Mouse (Mus musculus) 416B (cell line): ENCODE results near the gene AY761185.
"Not testable (repeated sequence)": the region's sequence is repeated elsewhere in the genome, so short reads cannot be mapped to it uniquely, and the experiment has no call there.

Source experiments
- DNase-seq: peaks from one replicate; pipeline ENCODE4 v3.0.0; 2011; ENCODE audit warnings: low read depth

Gene AY761185

DNA sequence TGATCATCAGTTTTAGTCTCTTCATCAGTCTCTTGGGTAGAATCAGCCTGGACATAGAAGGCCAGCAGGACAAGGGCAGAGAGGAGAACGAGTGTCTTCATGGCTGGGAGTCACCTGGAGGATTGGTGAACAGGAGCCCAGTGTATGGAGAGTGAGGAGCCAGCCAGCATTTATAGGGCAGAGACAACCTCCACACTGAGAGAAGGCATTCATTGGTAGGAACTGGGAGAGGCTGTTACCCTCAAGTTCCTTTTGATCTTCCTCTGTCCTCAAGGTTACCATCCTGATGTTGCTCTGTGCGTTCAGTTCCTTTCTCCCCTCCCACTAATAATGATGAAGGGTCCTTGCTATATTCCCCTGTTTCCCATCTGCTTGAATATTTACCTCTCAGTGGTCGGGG lies at the start of gene AY761185:
TSS of gene AY761185 (minus strand) at position 101 of the 400 bp plus-strand sequence.
- DNase-seq: no peak

DNA sequence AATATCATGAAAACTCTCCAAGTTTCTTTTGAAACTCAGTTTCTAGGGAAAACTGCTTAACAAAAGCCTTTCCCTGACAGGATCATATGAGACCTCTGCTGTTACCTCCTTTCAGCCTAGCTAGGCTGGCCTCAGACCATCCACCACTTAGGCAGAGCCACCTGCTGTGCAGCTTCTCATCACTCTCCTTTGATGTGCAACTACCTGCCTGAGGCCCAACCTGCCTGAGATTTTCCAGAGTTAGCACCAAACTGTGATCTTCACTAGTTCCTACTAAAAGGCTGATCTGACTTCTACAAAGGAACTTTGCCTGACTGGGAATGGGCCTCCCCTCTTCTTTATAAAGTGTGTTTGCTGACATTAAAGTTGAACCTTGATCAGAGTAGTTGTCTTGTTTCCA lies 49.5 kb upstream of the AY761185 start:
- not testable (repeated sequence) for DNase-seq

DNA sequence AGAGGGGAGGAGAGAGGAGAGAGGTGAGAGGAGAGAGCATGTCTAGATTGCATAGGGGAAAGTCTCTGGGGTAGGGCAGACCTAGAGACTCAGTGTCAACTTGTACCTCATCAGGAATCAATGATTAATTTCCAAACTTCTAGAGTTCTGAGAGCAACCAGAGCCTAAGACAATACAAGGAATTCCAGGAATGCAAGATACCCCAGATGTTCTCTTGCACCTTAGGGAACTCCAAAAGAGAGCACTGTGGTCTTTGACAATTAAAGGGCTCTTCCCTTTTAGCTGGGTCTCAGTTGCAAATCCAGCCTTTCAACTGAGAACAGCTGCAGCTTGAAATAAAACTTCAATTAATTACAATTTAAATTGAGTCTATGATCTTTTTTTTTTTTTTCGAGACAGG lies 35.3 kb upstream of the AY761185 start:
- DNase-seq: no peak

DNA sequence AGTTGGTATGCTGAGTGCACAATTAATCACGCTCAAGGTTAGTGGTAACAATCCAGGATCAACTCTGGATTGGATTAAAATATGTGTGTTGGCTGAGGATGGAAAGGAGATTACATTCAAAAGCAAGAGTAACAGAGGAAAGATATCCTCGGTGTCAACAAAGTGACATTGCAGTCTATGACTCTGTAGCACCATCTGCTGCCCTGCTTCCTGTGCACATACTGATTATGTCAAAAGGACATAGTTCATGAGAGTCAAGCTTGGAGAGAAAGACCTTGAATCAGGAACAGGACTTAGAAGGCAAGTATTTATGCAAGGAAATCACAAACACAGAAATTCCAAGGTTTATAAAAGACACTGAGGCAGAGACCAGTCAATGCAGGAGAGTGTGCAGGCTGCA lies 20.0 kb upstream of the AY761185 start:
- no peak for DNase-seq

DNA sequence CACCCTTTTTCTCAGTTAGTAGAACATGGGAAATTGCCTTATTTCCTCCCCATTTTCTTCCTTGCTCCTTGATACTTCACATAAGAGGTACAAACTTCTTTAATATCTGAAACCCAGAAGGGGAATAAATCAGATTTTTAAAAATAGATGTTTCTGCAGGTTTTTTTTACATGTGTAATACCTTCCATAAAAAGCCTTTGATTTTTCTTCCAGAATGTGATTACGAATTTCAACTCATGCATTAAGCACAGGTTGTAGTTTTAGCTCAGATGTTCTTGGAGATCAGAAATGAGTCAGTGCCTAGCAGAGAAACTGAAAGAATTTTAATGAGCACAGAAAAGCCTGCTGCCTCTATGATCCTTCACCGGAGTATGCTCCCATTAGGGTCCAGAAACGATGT lies 22.5 kb downstream of the AY761185 start, which contains the start of gene Gm6040:
TSS of gene Gm6040 (minus strand) at position 101 of the 400 bp plus-strand sequence.
- no peak for DNase-seq

DNA sequence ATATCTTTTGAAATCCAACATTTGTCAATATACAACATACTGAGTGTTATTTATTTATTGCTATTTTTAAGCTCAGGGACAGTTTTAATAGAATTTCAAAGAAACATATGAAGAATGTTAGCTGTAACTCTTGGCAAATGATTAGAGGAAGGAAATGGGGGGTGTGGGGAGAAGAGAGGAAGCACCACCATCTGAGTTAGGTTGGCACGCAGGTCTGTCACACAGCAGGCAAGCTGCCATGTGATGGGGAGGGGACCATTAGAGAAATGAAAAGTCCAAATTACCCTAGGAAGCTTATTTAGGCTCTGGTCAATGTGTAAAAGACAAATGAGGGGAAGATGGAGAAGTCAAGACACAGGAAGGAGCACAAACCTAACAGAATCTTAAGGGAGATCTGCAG lies 32.2 kb downstream of the AY761185 start:
- no peak for DNase-seq

DNA sequence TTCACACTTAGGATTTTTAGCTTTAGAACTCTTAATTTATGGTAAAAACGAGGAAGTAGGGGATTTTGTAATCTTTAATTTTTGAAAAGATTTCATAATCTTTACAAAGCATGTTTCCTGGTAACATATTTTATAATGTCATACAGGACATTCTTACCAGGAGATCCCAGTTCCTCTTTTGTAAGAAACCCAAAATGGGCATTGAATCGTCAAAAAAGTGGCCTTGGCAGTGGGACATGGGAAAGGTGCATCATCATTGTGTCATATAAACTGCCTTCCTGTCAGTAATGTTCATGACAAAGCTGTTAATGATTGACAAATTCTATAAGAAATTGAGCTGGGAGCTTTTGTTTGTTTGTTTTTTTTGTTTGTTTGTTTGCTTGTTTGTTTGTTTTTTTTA lies 36.3 kb downstream of the AY761185 start:
- DNase-seq: peak; percentile 81

DNA sequence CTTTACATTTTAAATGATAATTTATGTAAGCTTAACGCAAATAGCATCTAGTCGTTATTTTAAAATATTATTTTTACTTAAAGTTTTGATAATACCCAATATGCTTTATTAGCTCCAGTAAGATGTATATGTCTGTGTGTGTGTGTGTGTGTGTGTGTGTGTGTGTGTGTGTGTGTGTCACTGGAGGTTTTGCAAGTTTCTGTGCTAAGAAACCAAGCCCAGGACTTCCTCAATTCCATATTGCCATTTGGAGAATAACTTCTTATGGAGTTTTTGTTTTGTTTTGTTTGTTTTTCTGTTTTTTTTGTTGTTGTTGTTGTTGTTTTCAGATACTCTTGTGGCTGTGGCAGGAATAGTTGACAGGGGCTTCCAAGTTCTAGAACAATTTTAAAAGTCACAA lies 37.4 kb downstream of the AY761185 start:
- peak; percentile 42 for DNase-seq

DNA sequence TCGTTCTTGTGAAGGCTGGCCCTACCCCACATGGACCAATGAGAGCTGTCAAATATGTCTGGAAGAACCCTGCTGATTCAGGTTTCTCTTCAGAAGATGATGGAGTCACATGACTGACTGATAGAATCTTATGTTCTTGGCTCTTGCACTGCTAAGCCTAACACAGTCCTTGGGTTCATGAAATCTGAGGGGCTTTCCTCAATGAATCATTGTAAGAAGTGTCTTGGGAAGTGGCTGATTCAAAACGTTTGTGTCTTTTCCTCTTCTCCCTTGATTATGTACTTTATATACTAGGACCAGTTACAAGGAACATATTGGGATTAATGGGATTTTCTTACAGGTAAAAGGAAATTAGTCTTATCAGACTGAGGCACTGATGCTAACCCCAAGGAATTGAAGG lies 42.0 kb downstream of the AY761185 start, which contains the start of gene Gm15056:
TSS of gene Gm15056 (minus strand) at position 101 of the 400 bp plus-strand sequence.
- no peak for DNase-seq
